Mouse (Mus musculus) macrophage (primary cell): ENCODE results near the gene Bhmt2. TPM values are rescaled to one million over a fixed set of nuclear protein-coding genes. Genes with fewer than 3 reads are reported as not detected.

ENCODE experiments used
- H3K27ac ChIP-seq: fragments of 350-480 bp; formaldehyde crosslinking; 2 replicates; pipeline ENCODE4 v1.9.0; 2021
- H3K36me3 ChIP-seq: fragments of 350-480 bp; formaldehyde crosslinking; 2 replicates; pipeline ENCODE4 v1.9.0; 2021; ENCODE audit errors: inconsistent target
- H3K4me3 ChIP-seq: fragments of 350-480 bp; formaldehyde crosslinking; 2 replicates; pipeline ENCODE4 v1.9.0; 2021; ENCODE audit errors: inconsistent target
- H3K79me2 ChIP-seq: fragments of 350-480 bp; formaldehyde crosslinking; 2 replicates; pipeline ENCODE4 v1.9.0; 2021; ENCODE audit errors: inconsistent target
- WGBS: methylation state at CpG from one replicate; pipeline ENCODE4 v1.1.7; 2026; ENCODE audit warnings: inconsistent platforms; ENCODE audit not compliant: missing documents; 5-methylcytosine and 5-hydroxymethylcytosine counted together
- polyA plus RNA-seq: library from polyadenylated mRNA; stranded (reverse); fragments of 250-400 nt; gene quantifications from 3 replicates; pipeline ENCODE4 v1.2.4, GENCODE M21; 2018; ENCODE audit warnings: inconsistent platforms
- total RNA-seq, 78 experiments: library from RNA; depleted of rRNA; stranded (reverse); fragments of 250-400 nt; gene quantifications; 1 replicate in 9 of 78; 2 replicates in 24 of 78; 3 replicates in 43 of 78; 4 replicates in 2 of 78; pipeline ENCODE4 v1.2.4; 2018; ENCODE audit warnings: inconsistent platforms in 56 of 78

Bhmt2 gene
- not detected for total RNA-seq (2018; cell fraction: chromatin; rRNA removed)
- not detected for total RNA-seq (2018; cell fraction: cytosol; rRNA removed)
- not detected for total RNA-seq (2018; cell fraction: nucleus; rRNA removed)
- polyA plus RNA-seq, result not detected in 3 replicates

- H3K36me3 ChIP-seq, result no peaks in the 10 kb centered on the region
- 34% methylated on average over 28 of the region's 31 CpGs for WGBS
- no peak within 1 kb of the TSS for H3K4me3 ChIP-seq
- H3K27ac ChIP-seq, result no peak within 1 kb of the TSS
- no peaks in the 10 kb centered on the region for H3K79me2 ChIP-seq
Measured at GRCm38 (mm10) chr13:93674131-93674561, at the start of gene Bhmt2, which contains the start of gene Dmgdh. Bhmt2 (minus strand) TSS chr13:93674302. Dmgdh (plus strand) TSS chr13:93674433.

GRCm38 (mm10) chr13:93723455-93723854, 49.4 kb upstream of the Bhmt2 start:
- Histone ChIP-seq H3K27ac (no peak overlapping the region), H3K79me2 (no peaks in the 10 kb centered on the region), H3K36me3 (no peaks in the 10 kb centered on the region), H3K4me3 (no peak overlapping the region)
- 92% methylated on average over 3 of the region's 3 CpGs for WGBS

- Histone ChIP-seq H3K36me3 (no peaks in the 10 kb centered on the region), H3K4me3 (no peak overlapping the region), H3K27ac (no peak overlapping the region), H3K79me2 (no peaks in the 10 kb centered on the region)
- WGBS, result 86% methylated on average over 4 of the region's 4 CpGs
Measured at GRCm38 (mm10) chr13:93721916-93722315, 47.8 kb upstream of the Bhmt2 start.

- no peak overlapping the region for H3K27ac ChIP-seq
- WGBS, result 6% methylated on average over 7 of the region's 7 CpGs
- no peaks in the 10 kb centered on the region for H3K79me2 ChIP-seq
- H3K36me3 ChIP-seq, result no peaks in the 10 kb centered on the region
- no peak overlapping the region for H3K4me3 ChIP-seq
Measured at GRCm38 (mm10) chr13:93718948-93719347, 44.8 kb upstream of the Bhmt2 start.

- Histone ChIP-seq H3K27ac (no peak overlapping the region), H3K36me3 (no peaks in the 10 kb centered on the region), H3K79me2 (no peaks in the 10 kb centered on the region), H3K4me3 (no peak overlapping the region)
- 96% methylated on average over 7 of the region's 7 CpGs for WGBS
Measured at GRCm38 (mm10) chr13:93717113-93717512, 43.0 kb upstream of the Bhmt2 start.

- no peak overlapping the region for H3K27ac ChIP-seq
- 96% methylated on average over 3 of the region's 3 CpGs for WGBS
- no peaks in the 10 kb centered on the region for H3K79me2 ChIP-seq
- no peak overlapping the region for H3K4me3 ChIP-seq
- no peaks in the 10 kb centered on the region for H3K36me3 ChIP-seq
Measured at GRCm38 (mm10) chr13:93713826-93714225, 39.7 kb upstream of the Bhmt2 start.

GRCm38 (mm10) chr13:93712362-93712761, 38.3 kb upstream of the Bhmt2 start:
- Histone ChIP-seq H3K79me2 (no peaks in the 10 kb centered on the region), H3K27ac (no peak overlapping the region), H3K36me3 (no peaks in the 10 kb centered on the region), H3K4me3 (no peak overlapping the region)
- WGBS, result 94% methylated on average over 4 of the region's 4 CpGs

- Histone ChIP-seq H3K36me3 (no peaks in the 10 kb centered on the region), H3K4me3 (no peak overlapping the region), H3K27ac (no peak overlapping the region), H3K79me2 (no peaks in the 10 kb centered on the region)
- 98% methylated on average over 4 of the region's 4 CpGs for WGBS
Measured at GRCm38 (mm10) chr13:93711226-93711625, 37.1 kb upstream of the Bhmt2 start.

GRCm38 (mm10) chr13:93710325-93710724, 36.2 kb upstream of the Bhmt2 start:
- H3K4me3 ChIP-seq, result no peak overlapping the region
- WGBS, result 99% methylated on average over 4 of the region's 4 CpGs
- H3K79me2 ChIP-seq, result no peaks in the 10 kb centered on the region
- no peak overlapping the region for H3K27ac ChIP-seq
- no peaks in the 10 kb centered on the region for H3K36me3 ChIP-seq

GRCm38 (mm10) chr13:93707271-93707670, 33.2 kb upstream of the Bhmt2 start:
- WGBS, result 95% methylated on average over 4 of the region's 4 CpGs
- Histone ChIP-seq H3K79me2 (no peaks in the 10 kb centered on the region), H3K27ac (no peak overlapping the region), H3K36me3 (no peaks in the 10 kb centered on the region), H3K4me3 (no peak overlapping the region)

GRCm38 (mm10) chr13:93705697-93706096, 31.6 kb upstream of the Bhmt2 start:
- WGBS, result 90% methylated on average over 4 of the region's 4 CpGs
- Histone ChIP-seq H3K27ac (no peak overlapping the region), H3K4me3 (no peak overlapping the region), H3K36me3 (no peaks in the 10 kb centered on the region), H3K79me2 (no peaks in the 10 kb centered on the region)

- no peaks in the 10 kb centered on the region for H3K79me2 ChIP-seq
- WGBS, result 90% methylated on average over 6 of the region's 6 CpGs
- H3K4me3 ChIP-seq, result no peak overlapping the region
- no peak overlapping the region for H3K27ac ChIP-seq
- no peaks in the 10 kb centered on the region for H3K36me3 ChIP-seq
Measured at GRCm38 (mm10) chr13:93698866-93699265, 24.8 kb upstream of the Bhmt2 start.

- H3K79me2 ChIP-seq, result no peaks in the 10 kb centered on the region
- no peak overlapping the region for H3K4me3 ChIP-seq
- no peaks in the 10 kb centered on the region for H3K36me3 ChIP-seq
- H3K27ac ChIP-seq, result no peak overlapping the region
- WGBS, result 67% methylated on average over 1 of the region's 1 CpGs
Measured at GRCm38 (mm10) chr13:93690821-93691220, 16.7 kb upstream of the Bhmt2 start.

- Histone ChIP-seq H3K4me3 (no peak overlapping the region), H3K36me3 (no peaks in the 10 kb centered on the region)
- 92% methylated on average over 3 of the region's 3 CpGs for WGBS
Measured at GRCm38 (mm10) chr13:93689566-93689965, 15.5 kb upstream of the Bhmt2 start.

GRCm38 (mm10) chr13:93687321-93687720, 13.2 kb upstream of the Bhmt2 start:
- H3K79me2 ChIP-seq, result no peaks in the 10 kb centered on the region
- no peak overlapping the region for H3K4me3 ChIP-seq
- H3K36me3 ChIP-seq, result no peaks in the 10 kb centered on the region
- WGBS, result 61% methylated on average over 3 of the region's 5 CpGs
- no peak overlapping the region for H3K27ac ChIP-seq

More at GRCm38 (mm10) chr13:93689566-93689965, 15.5 kb upstream of the Bhmt2 start:
- Histone ChIP-seq H3K27ac (no peak overlapping the region), H3K79me2 (no peaks in the 10 kb centered on the region)

- Histone ChIP-seq H3K27ac (no peak overlapping the region), H3K79me2 (no peaks in the 10 kb centered on the region), H3K4me3 (no peak overlapping the region), H3K36me3 (no peaks in the 10 kb centered on the region)
- WGBS, result 91% methylated on average over 4 of the region's 4 CpGs
Measured at GRCm38 (mm10) chr13:93685226-93685625, 11.1 kb upstream of the Bhmt2 start.
